Mouse (Mus musculus) cortical plate, adult 2 months (tissue): ENCODE data around the gene P4hb. TPM values are rescaled to one million over a fixed set of nuclear protein-coding genes. Genes with fewer than 3 reads are reported as not detected.

Experiments
- H3K27ac ChIP-seq: fragments of 200-500 bp; 2 replicates; pipeline ENCODE4 v1.5.1; 2012; ENCODE audit warnings: low read length, control low read depth, inconsistent platforms; ENCODE audit not compliant: insufficient read depth
- H3K4me1 ChIP-seq: fragments of 200-500 bp; 2 replicates; pipeline ENCODE4 v1.6.1; 2011; ENCODE audit warnings: low read length; ENCODE audit not compliant: control insufficient read depth, insufficient read depth
- H3K4me3 ChIP-seq: fragments of 200-500 bp; 2 replicates; pipeline ENCODE4 v1.5.1; 2011; ENCODE audit warnings: mild to moderate bottlenecking, low read length, control low read depth; ENCODE audit not compliant: insufficient read depth
- CTCF ChIP-seq: fragments of 200-500 bp; IDR thresholded peaks from 2 replicates; pipeline ENCODE4 v1.5.1; 2011; ENCODE audit warnings: mild to moderate bottlenecking, control low read depth, low read length; ENCODE audit not compliant: insufficient read depth; ENCODE audit errors: extremely low read depth
- POLR2A ChIP-seq: fragments of 200-500 bp; IDR thresholded peaks from 2 replicates; pipeline ENCODE4 v1.6.1; 2011; ENCODE audit warnings: mild to moderate bottlenecking, low read length, control low read depth; ENCODE audit not compliant: insufficient read depth; ENCODE audit errors: extremely low read depth
- polyA plus RNA-seq: library from polyadenylated mRNA; depleted of rRNA; stranded (reverse); fragments of >200 nt; gene quantifications from 2 replicates; pipeline ENCODE4 v1.2.3, GENCODE M21; 2012

P4hb gene
- polyA plus RNA-seq, 1 experiment = 91.2 TPM

DNA sequence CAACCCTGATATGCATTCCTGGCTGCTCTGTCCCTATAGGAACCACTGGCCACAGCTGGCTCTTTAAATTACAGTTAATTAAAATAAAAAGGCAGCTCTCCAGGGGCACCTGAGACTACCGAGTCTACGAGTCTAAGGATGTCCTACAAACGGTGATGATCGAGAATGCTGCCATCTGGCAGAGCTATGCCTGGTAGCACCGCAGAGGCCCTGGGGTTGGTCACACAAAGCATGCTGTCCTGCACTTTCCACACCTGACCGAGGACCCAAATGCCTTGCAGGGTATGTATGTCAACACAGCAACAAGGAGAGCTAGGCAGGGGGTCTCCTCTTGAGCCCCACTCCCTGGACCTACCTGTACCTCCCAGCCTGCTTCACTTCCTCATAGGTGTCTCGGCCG lies 40.9 kb upstream of the P4hb start:
- Histone ChIP-seq H3K4me3 (no peak overlapping the region), H3K27ac (no peak overlapping the region)
- TF ChIP-seq POLR2A = no peak
- TF ChIP-seq CTCF = no peak

DNA sequence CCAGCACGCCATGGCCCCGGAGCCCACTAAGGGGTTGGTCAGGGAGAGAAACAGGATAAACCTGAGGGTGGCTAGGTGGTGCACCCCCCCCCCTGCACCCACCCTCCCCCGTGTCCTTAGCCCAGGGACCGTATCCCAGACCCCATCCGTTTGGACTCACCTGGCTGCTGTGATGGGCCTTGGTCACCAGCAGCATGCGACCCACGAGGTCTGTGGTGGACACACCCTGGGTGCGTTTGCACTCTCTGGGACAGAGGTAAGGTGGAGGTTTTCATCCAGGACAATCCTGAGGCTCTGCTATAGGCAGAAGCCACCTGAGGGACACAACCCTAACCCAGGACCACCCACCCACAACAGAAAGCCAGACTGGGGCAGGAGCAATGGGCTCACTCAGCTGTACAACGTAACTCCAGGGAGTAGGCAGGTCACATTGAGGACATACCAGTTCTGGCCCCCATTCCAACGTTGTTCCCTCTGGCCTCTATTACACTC lies 40.5 kb upstream of the P4hb start:
- Histone ChIP-seq H3K4me3 (no peak overlapping the region), H3K27ac (no peak overlapping the region), H3K4me1 (peaks cover 7% of the 10 kb centered on the region)
- TF ChIP-seq POLR2A = no peak
- no peak for TF ChIP-seq CTCF

More for the DNA sequence above, 40.9 kb upstream of the P4hb start:
- H3K4me1 ChIP-seq = peaks cover 7% of the 10 kb centered on the region

DNA sequence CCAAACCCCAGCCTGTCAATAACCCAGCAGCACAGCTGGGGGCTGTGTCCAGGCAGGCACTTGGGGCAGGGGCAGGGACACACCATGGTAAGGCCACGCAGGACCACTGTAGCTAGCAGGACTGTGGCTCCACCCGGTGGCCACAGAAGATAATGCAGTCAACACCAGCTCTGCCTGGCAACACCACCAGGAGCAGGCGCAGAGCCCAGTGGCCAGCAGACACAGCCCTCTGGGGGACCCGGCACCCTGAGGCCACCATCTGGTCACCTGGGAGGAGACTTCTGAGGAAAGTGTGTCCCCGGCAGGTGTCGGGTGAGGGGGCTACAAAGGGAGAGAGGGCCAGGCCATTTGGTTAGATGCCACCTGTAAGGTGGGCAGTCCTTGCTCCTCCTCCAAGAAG lies 39.7 kb upstream of the P4hb start:
- Histone ChIP-seq H3K27ac (no peak overlapping the region), H3K4me1 (peaks cover 7% of the 10 kb centered on the region), H3K4me3 (no peak overlapping the region)
- TF ChIP-seq CTCF (peak; percentile 62), POLR2A (no peak)

DNA sequence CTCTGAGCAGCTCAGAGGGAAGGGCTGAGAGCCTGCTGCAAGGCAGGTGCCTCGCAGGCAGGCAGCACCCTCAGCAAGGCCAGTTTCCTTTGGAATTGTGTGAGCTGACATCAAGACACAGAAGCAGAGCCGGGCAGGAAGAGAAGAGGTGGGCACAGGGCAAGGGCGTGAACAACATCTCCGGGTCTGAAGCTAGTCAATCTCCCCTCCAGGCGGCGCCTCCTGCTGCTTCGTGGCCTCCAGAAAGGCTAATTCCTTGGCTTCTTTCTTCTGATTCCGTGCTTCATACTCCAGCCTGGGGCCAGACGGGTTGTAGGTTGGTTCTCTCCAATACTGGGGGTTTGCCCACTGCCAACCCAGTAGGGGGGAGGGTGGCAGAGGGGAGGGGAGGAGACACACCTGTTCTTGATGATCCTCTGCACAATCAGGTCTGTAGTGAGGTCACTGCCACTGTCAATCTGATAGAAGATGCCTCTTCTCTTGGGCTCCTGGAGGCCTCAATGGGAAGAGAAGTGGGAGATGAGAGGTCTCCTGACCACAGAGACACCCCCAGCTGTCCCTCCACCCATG lies 37.5 kb upstream of the P4hb start:
- TF ChIP-seq CTCF (no peak), POLR2A (no peak)
- Histone ChIP-seq H3K27ac (no peak overlapping the region), H3K4me3 (no peak overlapping the region), H3K4me1 (0 out of 2 replicates have a peak, but pooled peaks cover 2% of the 10 kb centered on the region)

DNA sequence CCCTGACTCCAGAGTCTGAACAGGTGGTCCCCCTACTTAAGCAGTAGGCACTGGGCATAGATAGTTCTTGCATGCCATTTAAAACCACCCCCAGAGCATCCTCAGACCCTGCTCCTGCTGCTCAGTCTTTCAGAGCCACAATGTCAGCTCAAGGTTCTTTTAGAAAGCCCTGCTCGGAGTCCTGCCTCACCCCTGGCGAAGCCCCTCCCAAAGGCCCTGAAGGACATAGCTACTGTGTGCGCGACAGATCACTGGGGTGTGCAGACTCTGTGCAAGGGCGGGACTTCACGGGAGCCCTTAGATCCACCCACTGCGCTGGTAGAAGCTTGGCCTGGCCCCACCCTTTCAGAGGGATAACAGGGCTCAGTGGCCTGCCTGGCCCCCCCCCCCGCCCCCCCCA lies 36.2 kb upstream of the P4hb start:
- H3K27ac ChIP-seq = no peak overlapping the region
- 0 out of 2 replicates have a peak, but pooled peaks cover 2% of the 10 kb centered on the region for H3K4me1 ChIP-seq
- no peak for TF ChIP-seq CTCF
- TF ChIP-seq POLR2A = peak; percentile 7; the same call in 1 of the 2 replicates
- H3K4me3 ChIP-seq = no peak overlapping the region

DNA sequence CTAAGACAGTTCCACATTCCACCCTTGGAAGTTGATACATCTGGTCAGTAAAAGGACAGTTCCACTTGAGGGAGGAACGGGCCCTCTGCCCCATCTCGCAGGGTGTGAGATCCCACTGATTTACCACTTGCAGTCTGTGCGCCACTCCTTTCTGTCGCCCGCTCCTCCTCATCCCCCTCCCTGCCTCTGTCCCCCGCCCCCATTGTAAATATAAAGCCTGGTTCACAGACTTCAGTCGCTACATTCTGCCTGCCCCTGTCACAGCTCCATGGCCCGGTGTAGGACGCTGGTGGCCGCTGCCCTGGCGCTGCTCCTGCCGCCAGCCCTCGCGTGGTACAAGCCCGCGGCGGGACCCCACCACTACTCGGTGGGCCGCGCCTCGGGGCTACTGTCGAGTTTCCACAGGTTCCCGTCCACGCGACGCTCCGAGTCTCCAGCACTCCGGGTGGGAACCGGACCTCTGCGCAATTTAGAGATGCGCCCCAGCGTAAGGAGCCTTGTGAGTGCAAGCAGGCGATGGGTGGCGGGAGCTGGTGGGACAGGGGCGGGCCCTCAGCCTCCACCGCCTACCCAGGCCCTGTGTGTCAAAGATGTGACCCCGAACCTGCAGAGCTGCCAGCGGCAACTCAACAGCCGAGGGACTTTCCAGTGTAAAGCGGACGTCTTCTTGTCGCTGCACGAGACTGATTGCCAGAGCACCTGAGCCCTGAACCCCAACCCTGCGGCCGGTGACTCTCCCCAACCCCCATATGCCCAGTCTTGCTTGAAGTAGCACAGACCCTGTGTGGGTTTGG lies 35.4 kb upstream of the P4hb start, which contains the start of gene Npb:
TSS of gene Npb (plus strand) at position 237 of the 794 bp plus-strand sequence.
- Histone ChIP-seq H3K27ac (no peak within 1 kb of the TSS), H3K4me3 (no peak within 1 kb of the TSS), H3K4me1 (0 out of 2 replicates have a peak, but pooled peaks cover 2% of the 10 kb centered on the region)
- no peak for TF ChIP-seq CTCF
- TF ChIP-seq POLR2A = no peak

DNA sequence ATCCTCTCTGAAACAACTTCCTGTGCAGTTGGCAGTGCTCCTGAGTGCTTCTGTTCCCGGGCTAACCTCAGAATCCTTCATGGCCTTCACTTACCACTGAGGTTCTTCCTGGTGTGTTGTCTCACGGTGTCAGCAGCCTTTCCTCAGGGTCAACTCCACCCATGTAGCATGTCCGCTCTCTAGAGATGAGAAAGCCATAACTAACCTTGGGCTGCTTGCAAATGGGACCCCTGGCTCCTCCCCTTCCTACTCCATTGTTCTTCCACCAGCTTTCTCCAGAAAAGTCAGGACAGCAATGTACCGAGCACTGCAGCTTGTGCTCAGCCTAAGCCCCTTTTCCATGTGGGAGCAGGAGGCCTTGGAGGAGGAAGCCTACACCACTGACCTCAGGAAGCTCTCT lies 33.7 kb upstream of the P4hb start:
- TF ChIP-seq POLR2A = no peak
- TF ChIP-seq CTCF = no peak
- no peak overlapping the region for H3K27ac ChIP-seq
- H3K4me1 ChIP-seq = 0 out of 2 replicates have a peak, but pooled peaks cover 2% of the 10 kb centered on the region
- no peak overlapping the region for H3K4me3 ChIP-seq

DNA sequence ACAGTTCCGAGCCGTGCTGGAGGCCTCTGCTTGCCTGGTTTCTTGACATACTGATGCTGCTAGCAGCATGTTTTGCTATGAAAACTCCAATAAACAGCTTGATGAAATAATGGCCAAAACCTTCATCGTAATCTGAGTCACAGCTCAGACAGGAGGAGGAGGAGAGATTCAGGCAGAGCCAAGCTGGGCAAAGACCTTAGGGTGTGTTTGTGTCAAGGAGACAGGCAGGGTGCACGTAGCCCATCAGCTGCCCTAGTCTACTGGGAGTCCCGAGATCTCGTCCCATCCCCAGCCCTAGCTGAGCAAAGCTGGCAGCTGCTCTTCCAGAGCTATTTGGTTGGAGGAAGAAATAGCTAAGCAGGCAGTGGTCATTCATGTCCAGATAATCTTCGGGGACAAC lies 32.6 kb upstream of the P4hb start:
- H3K4me1 ChIP-seq = 0 out of 2 replicates have a peak, but pooled peaks cover 2% of the 10 kb centered on the region
- TF ChIP-seq CTCF = no peak
- TF ChIP-seq POLR2A = no peak
- H3K27ac ChIP-seq = no peak overlapping the region
- no peak overlapping the region for H3K4me3 ChIP-seq

DNA sequence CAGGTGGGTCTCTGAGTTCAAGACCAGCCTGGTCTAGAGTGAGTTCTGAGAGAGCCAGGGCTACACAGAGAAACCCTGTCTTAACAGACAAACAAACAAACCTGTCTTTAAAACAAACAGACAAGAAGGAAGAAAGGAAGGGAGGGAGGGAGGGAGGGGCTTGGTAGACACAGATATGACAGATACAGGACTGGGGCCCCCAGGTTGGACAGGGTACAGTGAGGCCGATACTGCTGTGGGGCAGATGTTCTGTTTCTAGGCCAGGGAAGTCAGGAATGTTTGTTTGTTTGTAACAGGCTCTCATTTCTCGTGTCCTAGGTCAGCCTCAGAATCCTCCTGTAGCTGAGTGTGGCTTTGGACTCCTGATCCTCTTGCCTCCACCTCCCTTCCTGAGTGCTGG lies 30.5 kb upstream of the P4hb start:
- TF ChIP-seq POLR2A = no peak
- TF ChIP-seq CTCF = no peak
- Histone ChIP-seq H3K4me1 (0 out of 2 replicates have a peak, but pooled peaks cover 1% of the 10 kb centered on the region), H3K4me3 (no peak overlapping the region), H3K27ac (no peak overlapping the region)

DNA sequence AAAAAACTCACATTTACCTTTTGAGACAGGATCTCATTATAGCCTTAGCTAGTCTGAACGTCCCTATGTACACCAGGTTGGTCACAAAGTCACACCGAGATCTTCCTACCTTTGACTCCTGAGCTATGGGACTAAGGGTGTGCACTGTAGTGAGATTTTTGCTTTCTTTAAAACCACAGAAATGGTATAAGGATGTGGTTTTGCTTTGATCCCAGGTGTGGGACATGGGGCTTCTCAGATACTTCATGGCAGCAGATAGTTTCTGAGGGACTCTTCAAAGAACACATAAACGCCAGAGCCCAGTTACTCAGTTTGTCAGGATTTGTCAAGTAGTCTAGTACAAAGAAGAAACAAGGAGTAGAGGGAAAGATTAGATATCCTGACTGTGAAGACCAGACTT lies 27.7 kb upstream of the P4hb start:
- Histone ChIP-seq H3K27ac (no peak overlapping the region), H3K4me3 (no peak overlapping the region), H3K4me1 (peaks cover 3% of the 10 kb centered on the region; the same call in 1 of the 2 replicates)
- TF ChIP-seq POLR2A = no peak
- TF ChIP-seq CTCF = no peak
